Mouse (Mus musculus): ENCODE results near the gene Csnk1g1. TPM values are rescaled to one million over a fixed set of nuclear protein-coding genes. Genes with fewer than 3 reads are reported as not detected.

Csnk1g1 gene
- polyA plus RNA-seq, 1 experiment from 2014 or later, result 18.4 TPM

DNA sequence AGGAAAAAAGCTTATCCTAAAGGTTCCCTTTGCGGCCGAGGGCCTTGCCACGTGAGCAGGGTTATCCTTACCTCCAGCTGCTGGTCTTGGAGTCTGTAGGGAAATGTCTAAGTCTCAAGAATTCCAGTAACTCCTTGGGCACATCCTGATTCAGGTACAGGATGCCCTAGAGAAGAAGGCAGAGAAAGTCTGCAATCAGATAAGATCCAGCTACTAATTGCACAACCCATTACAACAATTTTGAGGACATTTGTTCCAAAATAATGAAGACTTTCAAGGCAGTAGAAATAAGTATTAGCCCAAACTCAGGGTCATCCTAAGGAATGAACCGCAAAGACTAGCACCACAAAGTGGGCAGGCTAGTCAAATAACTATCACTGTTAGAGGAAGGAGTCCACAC, 159.3 kb downstream of the Csnk1g1 start:
- no peak for DNase-seq (ENCODE audit: low spot score, missing footprints)
- Histone ChIP-seq H3K36me3 (ENCODE audit: control insufficient read depth, insufficient read depth, low read length) (peaks cover 28% of the 10 kb centered on the region), H3K9ac (ENCODE audit: low read length) (no peak overlapping the region), H3K4me2 (no peak overlapping the region), H3K4me1 (ENCODE audit: control insufficient read depth, insufficient read depth, low read length) (0 out of 2 replicates have a peak, but pooled peaks cover 3% of the 10 kb centered on the region), H3K9me3 (ENCODE audit: control insufficient read depth, low read length) (no peaks in the 10 kb centered on the region), H3K27ac (ENCODE audit: low read depth, low read length) (no peak overlapping the region), H3K27me3 (ENCODE audit: control insufficient read depth, insufficient read depth, low read length) (peaks cover 32% of the 10 kb centered on the region), H3K4me3 (ENCODE audit: low read depth, low read length) (no peak overlapping the region)
- 65% methylated on average over 4 of the region's 4 CpGs for WGBS
- ATAC-seq (ENCODE audit: low FRiP score), result no peak

DNA sequence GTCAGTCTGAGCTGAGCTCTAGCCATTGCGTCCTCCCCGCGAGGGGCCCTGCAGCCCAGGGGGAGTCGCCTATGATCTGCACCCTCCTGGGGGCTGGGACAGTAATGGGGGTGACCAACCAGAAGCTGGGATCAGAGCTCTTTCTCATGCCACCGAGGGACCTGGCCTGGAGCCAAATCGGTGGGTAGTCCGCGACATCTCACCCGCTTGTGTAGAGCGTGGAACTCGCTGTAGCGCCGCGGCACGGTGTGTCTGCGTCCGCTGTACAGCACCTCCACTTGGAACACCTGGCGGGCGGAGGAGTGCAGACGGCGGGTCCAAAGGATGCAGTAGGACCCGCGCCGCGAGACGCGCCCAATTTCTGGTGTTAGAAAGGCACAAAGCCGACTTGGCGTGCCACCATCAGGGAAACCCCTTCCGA, 160.3 kb downstream of the Csnk1g1 start:
- H3K36me3 ChIP-seq (ENCODE audit: control insufficient read depth, insufficient read depth, low read length), result peaks cover 20% of the 10 kb centered on the region
- H3K27me3 ChIP-seq (ENCODE audit: control insufficient read depth, insufficient read depth, low read length), result peaks cover 32% of the 10 kb centered on the region
- H3K9me3 ChIP-seq (ENCODE audit: control insufficient read depth, low read length), result no peaks in the 10 kb centered on the region
- WGBS, result under 1% methylated on average over 30 of the region's 30 CpGs
- no peak for DNase-seq (ENCODE audit: low spot score, missing footprints)
- peak overlapping the region; percentile 47 for H3K4me3 ChIP-seq (ENCODE audit: low read depth, low read length)
- H3K4me2 ChIP-seq, result peak overlapping the region; percentile 88
- peak overlapping the region; percentile 52 for H3K9ac ChIP-seq (ENCODE audit: low read length)
- no peak overlapping the region for H3K27ac ChIP-seq (ENCODE audit: low read depth, low read length)
- peak; percentile 41; the same call in 1 of the 2 replicates for ATAC-seq (ENCODE audit: low FRiP score)
- H3K4me1 ChIP-seq (ENCODE audit: control insufficient read depth, insufficient read depth, low read length), result 0 out of 2 replicates have a peak, but pooled peaks cover 3% of the 10 kb centered on the region

DNA sequence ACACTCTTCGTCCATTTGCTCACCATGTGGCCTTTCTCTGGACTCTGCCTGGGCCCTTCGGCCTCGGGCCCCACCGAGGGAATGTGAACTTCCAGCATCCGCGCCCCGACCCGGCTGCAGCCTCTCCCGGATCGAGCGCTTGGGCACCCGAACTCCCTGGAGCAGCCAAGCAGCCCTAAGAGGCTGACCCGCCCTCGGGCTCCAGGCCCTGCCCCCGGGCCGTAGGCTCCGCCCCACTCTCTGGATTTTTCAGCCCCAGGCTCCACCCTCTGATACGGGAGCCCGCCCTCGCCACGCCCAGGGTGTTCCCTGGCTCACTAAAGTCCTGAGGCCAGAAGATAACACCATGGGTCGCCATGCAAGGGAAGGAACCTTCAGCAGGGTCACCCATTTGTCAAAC, 160.9 kb downstream of the Csnk1g1 start, which contains the start of gene Snx22:
Snx22 (minus strand) TSS at position 137 of the 400 bp plus-strand sequence.
- H3K27me3 ChIP-seq (ENCODE audit: control insufficient read depth, insufficient read depth, low read length), result peaks cover 32% of the 10 kb centered on the region
- WGBS, result 0% methylated on average over 22 of the region's 22 CpGs
- no peak within 1 kb of the TSS for H3K27ac ChIP-seq (ENCODE audit: low read depth, low read length)
- H3K4me1 ChIP-seq (ENCODE audit: control insufficient read depth, insufficient read depth, low read length), result 0 out of 2 replicates have a peak, but pooled peaks cover 3% of the 10 kb centered on the region
- peak within 1 kb of the TSS; percentile 88 for H3K4me2 ChIP-seq
- peak; percentile 88 for ATAC-seq (ENCODE audit: low FRiP score)
- H3K9ac ChIP-seq (ENCODE audit: low read length), result peak within 1 kb of the TSS; percentile 52
- no peaks in the 10 kb centered on the region for H3K9me3 ChIP-seq (ENCODE audit: control insufficient read depth, low read length)
- H3K4me3 ChIP-seq (ENCODE audit: low read depth, low read length), result peak within 1 kb of the TSS; percentile 47
- H3K36me3 ChIP-seq (ENCODE audit: control insufficient read depth, insufficient read depth, low read length), result peaks cover 15% of the 10 kb centered on the region
- peak; percentile 96 for DNase-seq (ENCODE audit: low spot score, missing footprints)

DNA sequence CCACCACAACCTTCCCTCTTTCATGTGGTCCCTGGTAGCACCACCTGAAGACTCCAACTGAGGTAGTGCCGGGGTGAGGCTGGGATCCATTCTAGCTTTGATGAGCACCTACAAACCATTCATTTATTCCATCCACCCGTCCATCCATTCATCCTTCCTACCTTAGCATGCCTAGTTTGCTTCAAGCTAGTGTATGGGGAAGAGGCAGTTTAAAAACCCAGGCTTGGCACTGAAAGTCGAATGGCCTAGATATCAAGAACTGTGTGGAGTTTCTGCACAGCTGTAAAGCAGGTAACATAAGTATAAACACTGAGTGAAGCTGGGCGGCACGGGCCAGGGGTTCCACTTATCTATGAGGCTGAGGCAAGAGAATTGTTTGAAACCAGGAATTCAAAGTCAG, 161.4 kb downstream of the Csnk1g1 start:
- Histone ChIP-seq H3K4me1 (ENCODE audit: control insufficient read depth, insufficient read depth, low read length) (0 out of 2 replicates have a peak, but pooled peaks cover 3% of the 10 kb centered on the region), H3K27ac (ENCODE audit: low read depth, low read length) (no peak overlapping the region), H3K4me2 (no peak overlapping the region), H3K4me3 (ENCODE audit: low read depth, low read length) (no peak overlapping the region), H3K9me3 (ENCODE audit: control insufficient read depth, low read length) (no peaks in the 10 kb centered on the region), H3K9ac (ENCODE audit: low read length) (no peak overlapping the region), H3K36me3 (ENCODE audit: control insufficient read depth, insufficient read depth, low read length) (peaks cover 15% of the 10 kb centered on the region), H3K27me3 (ENCODE audit: control insufficient read depth, insufficient read depth, low read length) (peaks cover 32% of the 10 kb centered on the region)
- ATAC-seq (ENCODE audit: low FRiP score), result no peak
- peak; percentile 56 for DNase-seq (ENCODE audit: low spot score, missing footprints)
- WGBS, result 86% methylated on average over 5 of the region's 5 CpGs

DNA sequence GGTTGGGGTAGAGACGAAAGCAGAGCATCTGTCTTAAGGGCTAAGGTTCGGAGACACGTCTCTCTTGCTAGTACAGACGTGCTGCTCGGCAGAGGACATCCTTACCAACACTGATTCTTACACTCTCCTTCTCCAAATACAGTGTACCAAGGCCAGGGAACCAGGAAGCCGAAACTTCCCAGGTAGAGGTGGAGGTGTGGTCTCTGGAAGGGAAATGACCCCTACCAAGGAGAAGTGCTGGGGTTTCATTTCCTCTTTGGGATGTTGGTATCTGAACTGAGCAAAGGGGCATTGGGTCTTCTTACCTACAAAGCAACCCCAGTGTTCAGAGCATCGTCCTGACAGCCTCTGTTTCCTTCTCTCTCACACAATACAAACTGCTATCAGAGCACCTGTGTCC, 164.0 kb downstream of the Csnk1g1 start:
- ATAC-seq (ENCODE audit: low FRiP score) (no peak), DNase-seq (ENCODE audit: low spot score, missing footprints) (peak; percentile 72)
- Histone ChIP-seq H3K27me3 (ENCODE audit: control insufficient read depth, insufficient read depth, low read length) (peaks cover 27% of the 10 kb centered on the region), H3K36me3 (ENCODE audit: control insufficient read depth, insufficient read depth, low read length) (no peaks in the 10 kb centered on the region), H3K9ac (ENCODE audit: low read length) (no peak overlapping the region), H3K4me1 (ENCODE audit: control insufficient read depth, insufficient read depth, low read length) (0 out of 2 replicates have a peak, but pooled peaks cover 3% of the 10 kb centered on the region), H3K27ac (ENCODE audit: low read depth, low read length) (no peak overlapping the region), H3K4me3 (ENCODE audit: low read depth, low read length) (no peak overlapping the region), H3K9me3 (ENCODE audit: control insufficient read depth, low read length) (no peaks in the 10 kb centered on the region), H3K4me2 (no peak overlapping the region)
- 86% methylated on average over 7 of the region's 7 CpGs for WGBS

DNA sequence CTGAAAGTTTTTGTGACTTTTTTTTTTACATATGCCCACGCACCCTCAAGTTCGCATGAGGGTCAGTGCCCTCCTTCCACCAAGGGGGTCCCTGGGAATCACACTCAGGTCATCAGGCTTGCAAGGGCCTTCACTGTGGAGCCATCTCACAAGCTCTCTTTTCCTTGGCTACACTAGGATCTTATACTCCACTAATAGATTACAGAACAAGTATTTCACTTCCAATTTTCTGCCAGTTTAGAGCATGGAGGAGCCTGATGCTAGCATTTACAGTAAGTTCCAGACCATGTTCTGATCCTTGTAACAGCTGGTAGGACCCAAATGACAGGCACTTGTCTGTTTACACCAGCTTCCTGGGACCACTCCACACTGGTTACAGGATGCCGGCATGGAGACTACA, 169.3 kb downstream of the Csnk1g1 start:
- 74% methylated on average over 3 of the region's 3 CpGs for WGBS
- Histone ChIP-seq H3K4me3 (ENCODE audit: low read depth, low read length) (no peak overlapping the region), H3K4me2 (no peak overlapping the region)

DNA sequence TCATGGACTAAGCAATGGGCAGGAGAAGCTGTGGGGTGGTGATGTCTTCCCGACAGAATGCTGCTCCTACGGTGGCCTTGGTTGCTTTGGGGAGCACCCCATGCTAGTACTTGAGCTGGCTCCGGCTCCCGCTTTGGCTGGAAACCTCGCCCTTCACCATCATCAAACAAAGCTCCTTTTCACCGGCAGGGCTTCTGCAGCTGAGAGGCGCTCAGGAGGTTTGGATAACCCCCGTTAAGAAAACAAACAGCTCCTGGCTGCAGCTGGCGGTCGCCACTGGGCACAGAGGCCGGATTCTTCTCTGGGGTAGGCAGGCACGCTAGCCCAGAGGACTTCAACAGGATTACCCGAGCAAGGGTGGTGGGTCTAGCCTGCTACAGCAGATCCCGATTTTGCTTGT, 169.8 kb downstream of the Csnk1g1 start:
- Histone ChIP-seq H3K36me3 (ENCODE audit: control insufficient read depth, insufficient read depth, low read length) (no peaks in the 10 kb centered on the region), H3K9me3 (ENCODE audit: control insufficient read depth, low read length) (no peaks in the 10 kb centered on the region), H3K4me1 (ENCODE audit: control insufficient read depth, insufficient read depth, low read length) (no peaks in the 10 kb centered on the region; the same call in 1 of the 2 replicates), H3K27me3 (ENCODE audit: control insufficient read depth, insufficient read depth, low read length) (no peaks in the 10 kb centered on the region), H3K9ac (ENCODE audit: low read length) (peak overlapping the region; percentile 53), H3K4me2 (peak overlapping the region; percentile 19; the same call in 1 of the 2 replicates), H3K4me3 (ENCODE audit: low read depth, low read length) (no peak overlapping the region), H3K27ac (ENCODE audit: low read depth, low read length) (peak overlapping the region; percentile 26; the same call in 1 of the 2 replicates)
- ATAC-seq (ENCODE audit: low FRiP score) (no peak), DNase-seq (ENCODE audit: low spot score, missing footprints) (peak; percentile 91)
- WGBS, result 12% methylated on average over 14 of the region's 14 CpGs

More for the DNA sequence above, 169.3 kb downstream of the Csnk1g1 start:
- Histone ChIP-seq H3K9me3 (ENCODE audit: control insufficient read depth, low read length) (no peaks in the 10 kb centered on the region), H3K27ac (ENCODE audit: low read depth, low read length) (peak overlapping the region; percentile 26; the same call in 1 of the 2 replicates), H3K9ac (ENCODE audit: low read length) (no peak overlapping the region; the same call in 1 of the 2 replicates), H3K27me3 (ENCODE audit: control insufficient read depth, insufficient read depth, low read length) (no peaks in the 10 kb centered on the region), H3K36me3 (ENCODE audit: control insufficient read depth, insufficient read depth, low read length) (no peaks in the 10 kb centered on the region), H3K4me1 (ENCODE audit: control insufficient read depth, insufficient read depth, low read length) (no peaks in the 10 kb centered on the region; the same call in 1 of the 2 replicates)
- peak; percentile 85 for DNase-seq (ENCODE audit: low spot score, missing footprints)
- ATAC-seq (ENCODE audit: low FRiP score), result no peak

DNA sequence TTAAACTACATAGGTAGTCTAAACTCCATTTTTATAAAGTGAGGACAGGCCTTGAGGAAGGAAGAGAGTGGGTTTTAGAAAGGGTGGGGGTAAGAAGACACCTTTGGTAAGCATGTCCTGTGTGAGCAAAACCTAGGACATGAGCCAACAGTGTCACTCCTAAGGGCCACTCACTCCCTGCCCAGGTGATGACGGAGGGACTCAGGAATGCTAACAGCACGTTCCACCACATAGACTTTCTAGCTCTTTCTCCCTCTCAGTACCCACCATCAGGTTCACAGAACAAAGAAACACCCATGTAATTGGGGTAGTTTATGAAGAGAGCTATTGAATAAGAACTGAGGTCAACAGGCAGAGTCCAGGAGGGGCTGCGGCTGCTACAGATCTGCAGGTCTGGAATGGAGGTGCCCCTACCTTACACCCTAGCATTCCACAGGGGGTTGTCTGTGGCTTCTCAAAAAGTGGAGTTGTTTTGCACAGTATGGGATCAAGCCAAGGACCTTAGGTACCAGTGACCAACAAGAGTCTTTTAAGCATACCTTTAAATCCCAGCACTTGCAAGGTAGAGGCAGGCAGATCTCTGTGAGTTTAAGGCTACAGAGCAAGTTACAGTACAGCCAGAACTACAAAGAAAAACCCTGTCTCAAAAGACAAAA, 172.2 kb downstream of the Csnk1g1 start:
- no peak for ATAC-seq (ENCODE audit: low FRiP score)
- Histone ChIP-seq H3K9ac (ENCODE audit: low read length) (no peak overlapping the region), H3K27me3 (ENCODE audit: control insufficient read depth, insufficient read depth, low read length) (no peaks in the 10 kb centered on the region), H3K9me3 (ENCODE audit: control insufficient read depth, low read length) (no peaks in the 10 kb centered on the region), H3K36me3 (ENCODE audit: control insufficient read depth, insufficient read depth, low read length) (no peaks in the 10 kb centered on the region), H3K4me2 (no peak overlapping the region), H3K4me1 (ENCODE audit: control insufficient read depth, insufficient read depth, low read length) (no peaks in the 10 kb centered on the region; the same call in 1 of the 2 replicates), H3K27ac (ENCODE audit: low read depth, low read length) (no peak overlapping the region), H3K4me3 (ENCODE audit: low read depth, low read length) (no peak overlapping the region)
- peak; percentile 37 for DNase-seq (ENCODE audit: low spot score, missing footprints)
- 93% methylated on average over 3 of the region's 3 CpGs for WGBS

DNA sequence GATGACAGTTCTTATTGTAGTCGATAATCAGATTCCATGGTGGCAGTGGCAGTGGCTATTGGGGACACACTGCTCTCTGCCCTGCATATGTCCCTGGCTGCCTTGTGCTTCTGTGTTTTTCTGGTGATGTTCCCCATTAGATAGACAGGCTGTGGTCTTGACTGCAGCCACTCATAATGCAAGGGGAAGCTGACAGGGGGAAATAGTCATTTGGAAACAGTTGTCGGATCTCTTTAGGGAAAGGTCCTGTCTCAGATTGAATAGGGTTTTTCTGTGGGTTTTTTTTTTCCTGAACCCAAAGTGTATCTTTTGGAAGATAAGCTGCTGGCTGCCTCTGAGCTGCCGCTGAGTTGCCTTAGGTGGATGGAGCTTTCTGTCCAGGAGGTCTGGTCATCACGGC, 173.3 kb downstream of the Csnk1g1 start:
- no peak overlapping the region for H3K4me3 ChIP-seq (ENCODE audit: low read depth, low read length)
- H3K27ac ChIP-seq (ENCODE audit: low read depth, low read length), result no peak overlapping the region
- H3K4me1 ChIP-seq (ENCODE audit: control insufficient read depth, insufficient read depth, low read length), result no peaks in the 10 kb centered on the region; the same call in 1 of the 2 replicates
- no peak overlapping the region for H3K9ac ChIP-seq (ENCODE audit: low read length)
- H3K4me2 ChIP-seq, result no peak overlapping the region
- DNase-seq (ENCODE audit: low spot score, missing footprints), result no peak
- no peaks in the 10 kb centered on the region for H3K9me3 ChIP-seq (ENCODE audit: control insufficient read depth, low read length)
- WGBS, result 91% methylated on average over 4 of the region's 4 CpGs
- no peaks in the 10 kb centered on the region; the same call in 1 of the 2 replicates for H3K36me3 ChIP-seq (ENCODE audit: control insufficient read depth, insufficient read depth, low read length)
- ATAC-seq (ENCODE audit: low FRiP score), result no peak
- no peaks in the 10 kb centered on the region for H3K27me3 ChIP-seq (ENCODE audit: control insufficient read depth, insufficient read depth, low read length)

Data from midbrain, embryonic 11.5 days (tissue).